Mouse (Mus musculus) megakaryocyte progenitor cell, adult 5-6 weeks (primary cell): ENCODE measurements at regions not wholly inside any gene's neighbourhood (a gene's known extent, or its start where the extent isn't known, plus 50 kb on each side); places are given as distances from the start of the nearest gene placed in this dataset.
A peak's percentile ranks its signal among the peaks of the same experiment; 100 is the strongest.

Experiments
- ATAC-seq: replicated peaks from 2 replicates; pipeline ENCODE4 v1.8.0; 2016; ENCODE audit warnings: mild to moderate bottlenecking, moderate TSS enrichment, inconsistent platforms; ENCODE audit not compliant: poor library complexity

GRCm38 (mm10) chr3:157842872-157843271, 82.0 kb downstream of the Cth start:
- ATAC-seq = peak; percentile 99

GRCm38 (mm10) chr3:157841164-157841719, 83.6 kb downstream of the Cth start:
- no peak for ATAC-seq

- no peak; the same call in 1 of the 2 replicates for ATAC-seq
Measured at GRCm38 (mm10) chr3:157804307-157804706, 120.6 kb downstream of the Cth start.

GRCm38 (mm10) chr3:157803356-157803755, 121.5 kb downstream of the Cth start:
- no peak for ATAC-seq

GRCm38 (mm10) chr3:157787559-157788256, 137.2 kb downstream of the Cth start:
- ATAC-seq = no peak

- ATAC-seq = no peak
Measured at GRCm38 (mm10) chr3:157781071-157781470, 143.8 kb downstream of the Cth start.

- no peak for ATAC-seq
Measured at GRCm38 (mm10) chr3:157777779-157778178, 147.1 kb downstream of the Cth start.

GRCm38 (mm10) chr3:157763487-157764199, 161.2 kb downstream of the Cth start:
- peak; percentile 93 for ATAC-seq

- ATAC-seq = no peak
Measured at GRCm38 (mm10) chr3:157759856-157760255, 165.0 kb downstream of the Cth start.

GRCm38 (mm10) chr3:157754826-157755225, 170.1 kb downstream of the Cth start:
- no peak for ATAC-seq

GRCm38 (mm10) chr3:157750266-157750665, 174.6 kb downstream of the Cth start:
- ATAC-seq = no peak

- ATAC-seq = no peak
Measured at GRCm38 (mm10) chr3:157748395-157749037, 176.4 kb downstream of the Cth start.

- no peak for ATAC-seq
Measured at GRCm38 (mm10) chr3:157743000-157743399, 176.3 kb downstream of the Ptger3 start.

- ATAC-seq = no peak
Measured at GRCm38 (mm10) chr3:157739628-157740294, 173.1 kb downstream of the Ptger3 start.

- ATAC-seq = no peak
Measured at GRCm38 (mm10) chr3:157732136-157732940, 165.6 kb downstream of the Ptger3 start.

- ATAC-seq = no peak
Measured at GRCm38 (mm10) chr3:157729711-157730367, 163.1 kb downstream of the Ptger3 start.

GRCm38 (mm10) chr3:157724542-157724941, 157.8 kb downstream of the Ptger3 start:
- ATAC-seq = no peak

- no peak for ATAC-seq
Measured at GRCm38 (mm10) chr3:157723184-157723583, 156.5 kb downstream of the Ptger3 start.

- peak; percentile 95 for ATAC-seq
Measured at GRCm38 (mm10) chr3:157717313-157717921, 150.7 kb downstream of the Ptger3 start.
